In the genomic region with DNA sequence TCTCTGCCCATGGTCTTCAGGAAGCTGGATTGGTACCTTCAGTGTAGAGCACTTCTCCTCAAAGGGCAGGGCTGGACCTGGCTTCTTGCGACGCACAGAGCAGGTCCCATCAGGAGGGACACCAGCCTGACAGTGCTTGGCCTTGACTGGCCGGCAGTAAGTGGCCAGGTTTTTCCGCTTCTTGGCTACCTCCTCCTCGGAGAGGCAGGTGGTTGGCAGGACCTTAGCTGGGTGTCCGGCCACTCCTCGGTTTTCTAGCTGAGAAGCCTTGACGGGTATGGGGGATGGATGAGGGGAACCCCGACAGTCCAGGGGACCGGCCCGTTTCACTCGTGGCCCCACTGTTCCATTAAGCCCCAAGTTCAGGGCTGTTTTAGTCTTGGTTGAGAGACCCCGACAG, we compare ENCODE assay signal across 13 mouse cellular contexts. TPM values are rescaled to one million over a fixed set of nuclear protein-coding genes. Genes with fewer than 3 reads are reported as not detected.
DNase-seq lines count a peak whose midpoint lies in the region; ATAC-seq and TF ChIP-seq lines count a peak whose summit lies in the region.
"Had no signal": no experiment of that assay in that cellular context is flagged by ENCODE, and none has a peak within 500 bp of the region (broad histone marks: within the 10 kb centered on the region; RNA-seq: fewer than 3 reads in every experiment).

No protein-coding gene starts in this region.

- no peak for ATAC-seq in liver, postnatal 0 days
- ATAC-seq in liver, embryonic 12.5 days = no peak
- ATAC-seq in limb, embryonic 12.5 days (ENCODE audit: insufficient number of reproducible peaks, insufficient read depth, low FRiP score, low TSS enrichment, low read depth) = no peak

- 88% methylated on average over 13 of the region's 13 CpGs for WGBS in liver, postnatal 0 days (ENCODE audit: insufficient replicate concordance)
- WGBS in liver, embryonic 12.5 days (ENCODE audit: insufficient replicate concordance) = 82% methylated on average over 13 of the region's 13 CpGs
- 86% methylated on average over 13 of the region's 13 CpGs for WGBS in limb, embryonic 12.5 days

- no peak for TF ChIP-seq CTCF in liver, postnatal 0 days (IDR thresholded peaks at IDR 0.05; ENCODE audit: low read depth)

- no peak for TF ChIP-seq EP300 in liver, postnatal 0 days (IDR thresholded peaks at IDR 0.05; ENCODE audit: low read depth)

- no peak overlapping the region for H3K4me3 ChIP-seq in liver, postnatal 0 days (ENCODE audit: low read depth, low read length)
- no peak overlapping the region for H3K4me3 ChIP-seq in liver, embryonic 12.5 days
- H3K4me3 ChIP-seq in limb, embryonic 12.5 days (replicated peaks) = no peak overlapping the region
- H3K4me3 ChIP-seq: forebrain, embryonic 10.5 days; hindbrain, embryonic 10.5 days; liver, embryonic 15.5 days; midbrain, embryonic 10.5 days had no signal

- peaks cover 9% of the 10 kb centered on the region for H3K4me1 ChIP-seq in liver, postnatal 0 days (ENCODE audit: insufficient read depth)
- peaks cover 43% of the 10 kb centered on the region for H3K4me1 ChIP-seq in liver, embryonic 12.5 days
- peaks cover 21% of the 10 kb centered on the region for H3K4me1 ChIP-seq in limb, embryonic 12.5 days (replicated peaks)

- peak; percentile 4 to 7 for DNase-seq in frontal cortex, postnatal 14 days (ENCODE audit: low spot score in 2 of 2)
- DNase-seq in frontal cortex, adult 2 months (ENCODE audit: extremely low spot score in 1 of 2, low spot score in 1 of 2) = no peak
- DNase-seq in liver, postnatal 0 days = peak; percentile 13
- peak; percentile 44 to 48 for DNase-seq in cerebellum, postnatal 36 days
- DNase-seq in adrenal gland, adult (ENCODE audit: inconsistent age in 2 of 2, low spot score in 1 of 2) = no peak

- peaks cover 14% of the 10 kb centered on the region for H3K36me3 ChIP-seq in liver, postnatal 0 days (replicated peaks; ENCODE audit: insufficient read depth, low read length)
- peaks cover 63% of the 10 kb centered on the region for H3K36me3 ChIP-seq in liver, embryonic 12.5 days
- H3K36me3 ChIP-seq in limb, embryonic 12.5 days = peaks cover 78% of the 10 kb centered on the region

- no peaks in the 10 kb centered on the region for H3K9me3 ChIP-seq in liver, postnatal 0 days (ENCODE audit: low read length)
- no peaks in the 10 kb centered on the region for H3K9me3 ChIP-seq in liver, embryonic 12.5 days (replicated peaks)
- H3K9me3 ChIP-seq in limb, embryonic 12.5 days = no peaks in the 10 kb centered on the region
- H3K9me3 ChIP-seq: forebrain, embryonic 10.5 days; hindbrain, embryonic 10.5 days; liver, embryonic 15.5 days; midbrain, embryonic 10.5 days had no signal

- no peak overlapping the region for H3K27ac ChIP-seq in liver, postnatal 0 days (ENCODE audit: low read depth)
- no peak overlapping the region for H3K27ac ChIP-seq in liver, embryonic 12.5 days
- H3K27ac ChIP-seq in limb, embryonic 12.5 days = 0 out of 2 replicates have a peak overlapping the region, but pooled peaks have one; percentile 12
- H3K27ac ChIP-seq: hindbrain, embryonic 10.5 days; liver, embryonic 15.5 days; macrophage had no signal

- H3K4me2 ChIP-seq in liver, postnatal 0 days (ENCODE audit: low read depth, low read length) = no peak overlapping the region
- no peak overlapping the region for H3K4me2 ChIP-seq in liver, embryonic 12.5 days
- H3K4me2 ChIP-seq in limb, embryonic 12.5 days = no peak overlapping the region
- H3K4me2 ChIP-seq: liver, embryonic 15.5 days had no signal

- H3K9ac ChIP-seq in liver, postnatal 0 days (replicated peaks) = peak overlapping the region; percentile 26; the same call in 1 of the 2 replicates
- H3K9ac ChIP-seq in liver, embryonic 12.5 days = no peak overlapping the region
- H3K9ac ChIP-seq in limb, embryonic 12.5 days (replicated peaks) = no peak overlapping the region
- H3K9ac ChIP-seq: liver, embryonic 15.5 days had no signal

- H3K27me3 ChIP-seq in liver, postnatal 0 days (ENCODE audit: insufficient read depth, low read length) = no peaks in the 10 kb centered on the region
- no peaks in the 10 kb centered on the region for H3K27me3 ChIP-seq in liver, embryonic 12.5 days (replicated peaks)
- no peaks in the 10 kb centered on the region for H3K27me3 ChIP-seq in limb, embryonic 12.5 days
- H3K27me3 ChIP-seq: liver, embryonic 15.5 days had no signal

RNA-seq across cellular contexts. Expression of gene Cyb561d1, which starts 2.2 kb away (rescaled TPM):
- 19.1 and 19.3 TPM in 2 replicates for polyA plus RNA-seq in frontal cortex, adult 2 months (2012; rRNA removed)
- 1.5 and 1.6 TPM in 2 replicates for polyA plus RNA-seq in liver, postnatal 0 days (2015; fragmentation: Nextera tagmentation; extraction: Ambion mirVana)
- 2.8 TPM in 2 replicates for polyA plus RNA-seq in liver, embryonic 12.5 days (2016; fragmentation: Nextera tagmentation; extraction: Ambion mirVana)
- polyA plus RNA-seq in limb, embryonic 12.5 days (2016; fragmentation: Nextera tagmentation; extraction: Ambion mirVana) = 1.7 TPM in 2 replicates

RNA-seq across cellular contexts. Expression of gene Atxn7l2, which starts 7.5 kb away (rescaled TPM):
- 42.7 and 44.0 TPM in 2 replicates for polyA plus RNA-seq in frontal cortex, adult 2 months (2012; rRNA removed)
- polyA plus RNA-seq in liver, postnatal 0 days (2015; fragmentation: Nextera tagmentation; extraction: Ambion mirVana) = 1.4 TPM in 2 replicates
- 4.5 and 4.9 TPM in 2 replicates for polyA plus RNA-seq in liver, embryonic 12.5 days (2016; fragmentation: Nextera tagmentation; extraction: Ambion mirVana)
- polyA plus RNA-seq in limb, embryonic 12.5 days (2016; fragmentation: Nextera tagmentation; extraction: Ambion mirVana) = 25.2 and 26.0 TPM in 2 replicates

RNA-seq across cellular contexts. Expression of gene Amigo1, which starts 17.1 kb away (rescaled TPM):
- 62.1 and 62.6 TPM in 2 replicates for polyA plus RNA-seq in frontal cortex, adult 2 months (2012; rRNA removed)
- 1.2 and 1.5 TPM in 2 replicates for polyA plus RNA-seq in liver, postnatal 0 days (2015; fragmentation: Nextera tagmentation; extraction: Ambion mirVana)
- 1.1 and 1.2 TPM in 2 replicates for polyA plus RNA-seq in liver, embryonic 12.5 days (2016; fragmentation: Nextera tagmentation; extraction: Ambion mirVana)
- 4.4 and 5.8 TPM in 2 replicates for polyA plus RNA-seq in limb, embryonic 12.5 days (2016; fragmentation: Nextera tagmentation; extraction: Ambion mirVana)

RNA-seq across cellular contexts. Expression of gene Sypl2, which starts 23.2 kb away (rescaled TPM):
- 1.8 and 1.9 TPM in 2 replicates for polyA plus RNA-seq in frontal cortex, adult 2 months (2012; rRNA removed)
- 0.05 and 0.79 TPM in 2 replicates for polyA plus RNA-seq in liver, postnatal 0 days (2015; fragmentation: Nextera tagmentation; extraction: Ambion mirVana)
- polyA plus RNA-seq in liver, embryonic 12.5 days (2016; fragmentation: Nextera tagmentation; extraction: Ambion mirVana) = 0.12 and 0.14 TPM in 2 replicates
- polyA plus RNA-seq in limb, embryonic 12.5 days (2016; fragmentation: Nextera tagmentation; extraction: Ambion mirVana) = 0.64 and 0.87 TPM in 2 replicates

RNA-seq across cellular contexts. Expression of gene Gpr61, which starts 48.5 kb away (rescaled TPM):
- 15.0 and 15.1 TPM in 2 replicates for polyA plus RNA-seq in frontal cortex, adult 2 months (2012; rRNA removed)
- polyA plus RNA-seq in liver, postnatal 0 days (2015; fragmentation: Nextera tagmentation; extraction: Ambion mirVana) = not detected in 2 replicates
- 0.04 TPM in 1 of 2 replicates, not detected in the other for polyA plus RNA-seq in liver, embryonic 12.5 days (2016; fragmentation: Nextera tagmentation; extraction: Ambion mirVana)
- polyA plus RNA-seq in limb, embryonic 12.5 days (2016; fragmentation: Nextera tagmentation; extraction: Ambion mirVana) = 0.05 and 0.10 TPM in 2 replicates
- polyA plus RNA-seq: kidney, adult 2 months; macrophage had no signal

Comparison
In these comparisons a context has a peak if more than half of its experiments do, and no peak if none do; other contexts are left out.
1. DNase-seq: peak in frontal cortex, postnatal 14 days (2 of 2), liver, postnatal 0 days (single experiment) and cerebellum, postnatal 36 days (2 of 2); none in frontal cortex, adult 2 months (0 of 2) and adrenal gland, adult (0 of 2).